Mouse (Mus musculus) ES-E14 (cell line): ENCODE measurements around the gene Bend5.

ENCODE experiments used
- CHD2 ChIP-seq: IDR thresholded peaks from 2 replicates; pipeline ENCODE4 v1.6.1; 2014; ENCODE audit warnings: mild to moderate bottlenecking, low read depth, low read length, inconsistent platforms
- HCFC1 ChIP-seq: IDR thresholded peaks from 2 replicates; pipeline ENCODE4 v1.6.1; 2012; ENCODE audit warnings: low read length, inconsistent platforms, borderline replicate concordance; ENCODE audit not compliant: insufficient read depth
- MAFK ChIP-seq: IDR thresholded peaks from 2 replicates; pipeline ENCODE4 v1.6.1; 2014; ENCODE audit warnings: mild to moderate bottlenecking, low read depth, low read length, inconsistent platforms; ENCODE audit not compliant: insufficient read depth
- ZC3H11A ChIP-seq: IDR thresholded peaks from 2 replicates; pipeline ENCODE4 v1.6.1; 2012; ENCODE audit warnings: low read depth, mild to moderate bottlenecking, inconsistent platforms, low read length, borderline replicate concordance
- ZNF384 ChIP-seq: IDR thresholded peaks from 2 replicates; pipeline ENCODE4 v1.6.1; 2012; ENCODE audit warnings: low read depth, low read length, inconsistent platforms

GRCm38 (mm10) chr4:111502965-111503727, 88.3 kb downstream of the Bend5 start:
- no peak for TF ChIP-seq HCFC1
- TF ChIP-seq ZC3H11A: no peak
- no peak for TF ChIP-seq MAFK
- TF ChIP-seq ZNF384: no peak
- no peak for TF ChIP-seq CHD2
